Mouse (Mus musculus) thymus, adult 18-20 months (tissue): Measurements from ENCODE around the gene Plekha7.

ENCODE experiments used
- DNase-seq, 2 experiments: peaks; one replicate each; pipeline ENCODE4 v3.0.0; 2022; ENCODE audit warnings: mixed read lengths in 2 of 2

Plekha7 gene

GRCm38 (mm10) chr7:116287959-116288358, 20.2 kb downstream of the Plekha7 start:
- no peak for DNase-seq

- DNase-seq: no peak
These were observed 21.4 kb downstream of the Plekha7 start for GRCm38 (mm10) chr7:116286611-116287355.

GRCm38 (mm10) chr7:116286173-116286572, 22.0 kb downstream of the Plekha7 start:
- no peak for DNase-seq

- DNase-seq: no peak
These were observed 23.0 kb downstream of the Plekha7 start for GRCm38 (mm10) chr7:116285216-116285615.

- DNase-seq: no peak
These were observed 25.4 kb downstream of the Plekha7 start for GRCm38 (mm10) chr7:116282755-116283154.

- DNase-seq: no peak
These were observed 28.1 kb downstream of the Plekha7 start for GRCm38 (mm10) chr7:116280126-116280525.

GRCm38 (mm10) chr7:116278280-116278679, 29.9 kb downstream of the Plekha7 start:
- DNase-seq: no peak

GRCm38 (mm10) chr7:116276315-116276714, 31.9 kb downstream of the Plekha7 start:
- no peak for DNase-seq

- no peak for DNase-seq
These were observed 35.1 kb downstream of the Plekha7 start for GRCm38 (mm10) chr7:116273111-116273510.

- DNase-seq: no peak
These were observed 38.6 kb downstream of the Plekha7 start for GRCm38 (mm10) chr7:116269501-116269995.

GRCm38 (mm10) chr7:116268113-116268926, 39.9 kb downstream of the Plekha7 start:
- DNase-seq: no peak

- DNase-seq: no peak
These were observed 44.9 kb downstream of the Plekha7 start for GRCm38 (mm10) chr7:116263281-116263680.

- no peak for DNase-seq
These were observed 45.7 kb downstream of the Plekha7 start for GRCm38 (mm10) chr7:116262508-116262907.

GRCm38 (mm10) chr7:116262101-116262500, 46.1 kb downstream of the Plekha7 start:
- DNase-seq: no peak

- DNase-seq: no peak
These were observed 47.2 kb downstream of the Plekha7 start for GRCm38 (mm10) chr7:116260826-116261615.

GRCm38 (mm10) chr7:116258464-116259185, 49.6 kb downstream of the Plekha7 start:
- no peak for DNase-seq

- no peak for DNase-seq
These were observed 50.2 kb downstream of the Plekha7 start for GRCm38 (mm10) chr7:116257953-116258352.

- no peak for DNase-seq
These were observed 52.5 kb downstream of the Plekha7 start for GRCm38 (mm10) chr7:116255664-116256063.

- DNase-seq: no peak
These were observed 53.5 kb downstream of the Plekha7 start for GRCm38 (mm10) chr7:116254660-116255059.

- DNase-seq: no peak
These were observed 55.7 kb downstream of the Plekha7 start for GRCm38 (mm10) chr7:116252470-116252869.

- DNase-seq: no peak
These were observed 56.7 kb downstream of the Plekha7 start for GRCm38 (mm10) chr7:116251516-116251915.

GRCm38 (mm10) chr7:116248536-116248935, 59.6 kb downstream of the Plekha7 start:
- no peak for DNase-seq
